Mouse (Mus musculus): ENCODE results near the gene Fgfr2.
A peak's percentile ranks its signal among the peaks of the same experiment; 100 is the strongest.

The Fgfr2 gene

DNA sequence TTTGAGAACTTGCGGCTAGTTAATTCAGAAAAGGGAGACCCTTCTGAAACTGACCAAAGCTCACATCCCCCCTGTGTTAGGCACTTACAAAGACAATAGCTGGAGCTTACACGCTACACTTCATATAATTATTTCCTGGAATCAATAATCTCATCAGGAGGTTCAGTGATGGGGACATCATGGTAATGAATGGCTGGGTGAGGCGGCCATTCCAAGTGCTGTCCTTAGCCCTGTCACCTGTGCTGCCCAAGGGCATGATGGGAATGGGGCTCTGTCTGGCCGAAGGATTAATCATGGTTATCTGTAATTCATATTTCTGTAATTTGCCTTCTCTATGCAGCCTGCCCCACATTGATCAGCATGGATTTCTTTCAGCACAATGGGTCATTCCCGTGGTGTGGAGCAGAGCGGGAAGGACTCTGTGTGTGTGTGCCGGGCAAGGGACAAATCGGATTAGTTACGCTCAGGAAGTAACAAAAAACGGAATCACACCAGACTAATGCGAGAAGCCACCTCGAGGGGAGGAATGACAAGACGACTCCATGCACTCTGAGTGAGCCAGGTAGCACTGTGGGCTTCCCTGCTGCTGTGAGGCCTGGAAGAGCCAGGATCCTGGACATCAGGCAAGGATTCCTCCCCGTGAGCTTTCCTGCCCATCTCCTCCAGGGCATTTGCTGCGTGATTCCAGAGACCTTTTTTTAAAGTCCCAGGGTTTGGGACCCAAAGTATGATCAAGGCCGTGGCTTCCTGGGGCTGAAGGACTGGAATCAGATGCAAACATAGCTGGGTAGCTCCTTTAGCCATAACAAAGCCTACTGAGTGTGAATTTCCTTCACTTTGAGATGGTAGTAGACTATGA, 1375.8 kb downstream of the Fgfr2 start:
- peak in 1 of 2 experiments; percentile 5 for DNase-seq

DNA sequence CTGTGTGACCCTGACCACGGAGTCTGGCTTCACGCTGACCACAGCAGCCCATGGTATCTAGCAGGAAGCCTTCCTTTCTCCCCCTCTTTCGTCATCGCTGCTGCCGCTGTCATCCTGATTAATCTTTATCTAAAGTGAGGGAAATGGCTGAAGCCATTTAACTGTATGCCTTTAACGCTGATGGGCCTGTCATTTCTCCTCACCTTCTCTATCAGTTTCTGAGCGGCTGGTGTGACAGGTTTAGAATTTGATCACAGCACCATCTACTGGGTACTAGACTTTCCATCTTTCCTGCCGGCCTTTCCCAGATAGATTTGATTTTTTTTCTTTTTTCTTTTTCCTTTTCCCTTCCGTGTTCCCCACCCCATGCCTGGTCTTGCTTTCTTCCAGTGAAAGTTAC, 1376.4 kb downstream of the Fgfr2 start:
- peak; percentile 32 to 46 for DNase-seq

DNA sequence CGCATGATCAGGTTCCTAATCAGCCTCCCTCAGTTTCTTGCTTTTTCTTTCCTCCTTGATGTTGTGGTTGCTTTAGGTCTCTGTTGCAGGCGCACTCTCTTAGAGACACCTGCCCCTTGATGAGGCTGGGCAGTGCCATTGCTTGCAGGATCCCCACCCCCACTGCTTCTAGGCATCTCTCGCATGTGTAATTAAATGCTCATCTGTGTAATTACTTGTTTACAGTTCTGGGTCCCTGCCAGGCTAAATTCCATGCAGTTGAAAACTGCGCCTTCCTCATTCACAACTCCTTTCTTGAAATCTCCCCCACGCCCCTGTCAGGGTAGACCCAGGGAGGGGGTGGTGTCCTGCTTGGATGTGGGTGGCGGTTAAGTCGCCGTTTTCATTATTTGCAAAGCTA, 1380.0 kb downstream of the Fgfr2 start:
- no peak for DNase-seq

DNA sequence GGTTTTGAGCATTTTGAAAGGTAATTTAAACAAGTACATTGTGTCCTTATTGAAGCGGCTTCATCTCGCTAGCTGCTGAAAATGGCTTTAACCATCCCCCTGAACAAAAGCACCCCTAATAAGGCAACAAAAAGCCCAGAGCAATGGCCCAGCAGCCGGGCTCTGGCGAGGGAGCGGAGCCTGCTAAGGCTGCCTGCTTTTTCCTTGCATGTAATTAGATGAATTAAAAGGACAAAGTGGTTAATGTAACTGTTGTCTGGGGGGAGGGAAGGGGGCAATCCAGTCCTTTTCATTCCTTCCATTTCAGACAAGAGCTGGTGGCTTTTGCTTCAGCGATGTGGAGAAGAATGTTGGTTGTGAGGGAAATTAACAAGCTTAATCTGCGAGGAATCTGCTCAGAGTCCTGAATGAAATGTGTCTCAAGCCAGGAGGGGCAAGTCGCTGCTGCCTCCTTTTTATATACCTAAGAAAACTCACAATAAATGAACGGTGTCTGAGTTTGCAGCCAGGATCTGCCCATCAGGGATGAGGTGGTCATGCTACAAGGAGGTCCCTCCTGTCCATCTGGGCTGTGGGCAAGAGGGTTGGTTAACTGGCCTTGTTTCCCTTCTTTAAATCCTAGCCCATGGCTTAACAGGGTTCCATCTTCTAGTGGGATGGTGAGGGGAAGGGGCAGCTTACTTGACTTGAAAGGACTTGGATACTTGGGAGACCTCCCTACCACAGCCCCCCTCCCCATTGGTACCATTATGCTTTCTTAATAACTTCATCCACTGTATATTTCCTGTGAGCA, 1400.2 kb downstream of the Fgfr2 start:
- DNase-seq, result no peak

DNA sequence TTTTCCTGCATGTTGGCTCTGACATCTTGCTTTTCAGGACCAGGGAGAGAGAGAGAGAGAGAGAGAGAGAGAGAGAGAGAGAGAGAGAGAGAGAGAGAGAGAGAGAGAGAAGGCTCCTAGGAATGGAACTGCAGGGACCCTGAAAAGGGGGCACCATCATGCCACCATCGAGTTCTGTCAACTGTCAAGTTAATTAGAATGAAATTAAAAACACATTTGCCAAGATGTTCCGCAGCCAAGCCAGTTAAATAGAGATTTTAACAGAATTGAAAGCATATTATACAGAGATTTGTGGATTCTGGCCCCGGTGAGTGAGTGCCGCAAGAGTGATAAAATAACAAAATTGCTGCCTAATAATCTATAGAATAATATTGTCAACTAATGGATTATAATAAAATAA, 1400.8 kb downstream of the Fgfr2 start:
- no peak for DNase-seq

DNA sequence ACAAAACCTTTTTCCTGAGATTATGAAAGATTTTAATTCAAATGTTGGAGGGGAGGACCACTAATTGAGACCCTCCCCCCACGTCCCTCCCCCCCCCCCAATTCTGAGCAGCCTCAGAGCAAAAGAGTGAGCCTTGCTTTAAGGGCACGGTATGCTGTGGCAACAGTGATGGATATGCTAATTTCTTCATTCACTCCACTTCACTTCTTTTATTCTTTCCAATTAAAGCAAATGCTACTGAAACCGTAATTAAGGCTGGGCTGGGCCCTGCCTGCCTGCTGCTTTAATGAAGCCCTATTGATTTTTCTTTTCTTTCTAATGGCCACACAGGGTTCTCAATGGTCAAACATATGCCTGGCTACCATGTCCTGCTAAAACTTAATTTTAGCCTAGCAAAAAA, 1404.9 kb downstream of the Fgfr2 start:
- no peak for DNase-seq

DNA sequence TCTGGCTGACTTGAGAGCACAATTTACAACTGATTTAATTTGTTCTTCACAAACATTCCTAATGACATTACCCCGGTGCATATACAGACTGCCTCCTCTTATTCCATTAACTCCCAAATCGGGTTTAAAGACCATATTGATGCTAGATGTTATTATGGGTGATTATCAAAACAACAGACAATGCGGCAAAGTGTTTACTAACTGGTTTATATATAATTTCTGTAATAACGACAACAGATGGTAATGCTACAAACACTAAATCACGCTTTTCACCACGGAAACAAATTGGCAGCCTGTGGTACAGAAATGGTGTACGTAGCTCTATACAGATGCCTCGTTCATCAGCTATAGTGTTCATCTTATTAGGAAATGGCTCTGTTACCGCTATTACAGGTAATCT, 1410.1 kb downstream of the Fgfr2 start:
- no peak for DNase-seq

DNA sequence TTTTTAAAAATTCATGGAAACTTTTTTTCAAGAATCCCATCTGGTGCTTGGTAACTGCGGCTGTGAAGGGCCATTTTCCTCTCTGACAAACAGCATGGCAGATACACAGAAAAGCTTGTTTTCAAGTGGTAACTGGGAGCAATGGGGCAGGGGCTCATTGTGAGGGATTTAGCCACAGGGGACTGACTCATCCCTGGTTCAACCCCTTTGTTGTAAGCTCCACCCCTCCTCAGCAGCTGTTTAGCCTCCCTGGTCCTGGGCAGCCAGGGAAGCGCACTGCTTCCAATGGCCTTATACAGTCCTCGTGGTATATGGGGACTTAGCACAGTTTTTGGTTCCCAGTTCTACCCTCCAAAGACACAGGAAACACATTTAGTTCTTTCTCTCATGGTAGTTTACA, 1426.3 kb downstream of the Fgfr2 start:
- no peak for DNase-seq

DNA sequence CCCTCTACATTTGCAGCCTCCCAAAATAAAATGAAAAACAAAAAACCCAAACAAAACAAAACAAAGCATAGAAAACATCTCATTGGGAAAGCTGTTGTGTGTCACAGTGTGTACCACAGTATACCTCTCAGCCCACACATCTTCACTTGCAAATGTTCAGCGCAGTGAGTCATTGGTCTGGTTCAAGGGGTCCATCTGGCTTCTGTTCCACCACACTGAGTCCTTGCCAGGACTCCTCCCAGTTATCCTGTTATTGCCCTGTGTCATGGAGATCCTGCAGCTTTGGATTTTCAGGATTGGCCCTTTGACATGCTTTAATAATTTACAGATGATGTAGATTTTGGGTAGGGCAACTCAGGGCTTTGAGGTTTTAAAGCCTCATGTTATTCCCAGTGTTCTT, 1435.8 kb downstream of the Fgfr2 start:
- DNase-seq, result peak in 1 of 2 experiments; percentile 6

DNA sequence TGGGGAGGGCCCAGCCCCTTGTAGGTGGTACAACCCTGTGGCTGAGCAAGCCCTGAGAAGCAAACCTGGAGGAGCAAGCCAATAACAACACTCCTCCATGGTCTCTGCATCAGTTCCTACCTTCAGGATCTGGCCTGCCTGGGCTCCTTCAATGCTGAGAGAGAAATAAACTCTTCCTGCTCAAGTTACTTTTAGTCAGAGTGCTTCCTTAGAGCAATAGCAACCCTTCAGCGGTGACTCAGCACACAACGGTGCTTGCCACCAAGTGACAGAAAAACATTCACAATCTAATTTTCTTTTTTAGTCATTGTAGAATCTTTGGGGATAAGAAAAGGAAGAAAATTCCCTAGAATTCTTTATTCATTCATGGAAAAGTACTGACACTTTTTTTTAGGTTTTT, 1446.0 kb downstream of the Fgfr2 start:
- DNase-seq, result no peak

DNA sequence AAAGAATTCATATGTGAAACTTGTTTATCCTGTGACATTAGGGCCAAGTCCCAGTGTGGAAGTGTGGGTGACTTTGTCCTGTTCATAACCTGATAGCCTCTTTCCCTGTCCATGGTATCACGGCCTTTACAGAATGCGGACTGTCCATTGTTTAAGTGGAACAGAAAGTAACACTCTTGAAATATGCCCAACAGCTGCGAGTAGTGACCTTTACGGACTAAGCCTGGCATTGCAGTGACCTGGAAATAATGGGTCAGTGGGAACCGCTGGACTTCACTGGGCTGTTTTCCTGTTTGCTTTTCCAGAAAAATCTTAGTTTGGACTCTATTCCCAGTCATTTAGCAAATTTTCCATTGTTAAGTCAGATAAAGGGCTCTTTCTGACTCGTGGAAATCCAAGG, 1452.6 kb downstream of the Fgfr2 start:
- no peak for DNase-seq

DNA sequence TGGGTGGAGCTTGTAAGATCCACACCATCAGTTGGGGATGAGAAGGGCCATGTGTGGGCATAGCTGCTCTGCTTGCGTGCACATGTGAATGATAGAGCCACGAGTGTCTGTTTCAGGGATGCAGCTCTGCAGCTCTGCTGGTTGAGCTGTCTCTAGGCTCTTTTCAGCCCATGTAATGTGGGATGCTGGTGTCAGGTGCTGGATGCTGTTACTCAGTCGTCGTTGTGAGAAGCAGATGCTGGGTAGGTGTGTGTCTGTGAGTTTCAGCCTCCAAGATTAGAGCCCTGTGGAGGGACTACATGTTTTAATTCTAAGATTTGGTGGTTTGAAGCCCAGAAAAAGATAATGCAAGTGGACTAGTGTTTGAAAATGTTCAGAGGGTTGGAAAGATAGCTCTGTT, 1453.8 kb downstream of the Fgfr2 start:
- DNase-seq, result no peak

DNA sequence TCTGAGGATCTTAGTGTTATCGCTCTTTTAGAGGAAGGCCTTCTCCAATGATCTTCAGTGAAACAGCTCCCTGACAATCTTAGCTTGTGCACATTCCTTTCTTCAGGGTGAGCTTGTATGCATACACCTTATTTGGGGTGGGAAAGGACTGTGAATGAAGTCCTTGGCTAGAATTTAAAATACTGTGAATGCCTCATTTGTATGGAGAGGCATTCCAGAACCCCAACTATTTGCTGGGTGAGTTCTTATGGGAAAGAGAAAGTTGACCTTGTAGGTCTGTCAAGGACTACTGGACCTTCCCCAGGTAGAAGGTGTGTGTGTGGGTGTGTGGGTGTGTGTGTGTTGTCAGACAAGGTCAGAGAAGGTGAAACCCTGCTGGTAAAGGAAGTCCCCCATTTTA, 1462.4 kb downstream of the Fgfr2 start:
- DNase-seq, result no peak

DNA sequence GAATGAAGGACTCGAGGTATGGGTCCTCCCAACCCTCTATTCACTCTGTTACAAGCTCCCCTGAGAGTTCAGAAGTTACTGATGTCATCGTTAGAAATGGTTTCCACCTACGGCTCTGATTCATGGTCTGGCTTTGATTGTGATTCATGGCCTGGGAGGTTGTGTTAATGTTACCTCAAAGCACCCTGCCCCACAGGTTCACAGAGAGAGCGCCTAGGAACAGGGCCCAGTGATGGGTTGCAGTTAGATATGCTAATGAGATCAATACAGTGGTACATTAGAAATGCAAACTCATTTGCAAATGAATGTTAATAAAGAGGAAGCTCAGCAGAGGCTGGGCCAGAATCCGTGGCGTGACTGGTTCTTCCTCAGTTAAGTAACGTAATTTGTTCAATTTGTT, 1467.1 kb downstream of the Fgfr2 start:
- DNase-seq, result no peak

DNA sequence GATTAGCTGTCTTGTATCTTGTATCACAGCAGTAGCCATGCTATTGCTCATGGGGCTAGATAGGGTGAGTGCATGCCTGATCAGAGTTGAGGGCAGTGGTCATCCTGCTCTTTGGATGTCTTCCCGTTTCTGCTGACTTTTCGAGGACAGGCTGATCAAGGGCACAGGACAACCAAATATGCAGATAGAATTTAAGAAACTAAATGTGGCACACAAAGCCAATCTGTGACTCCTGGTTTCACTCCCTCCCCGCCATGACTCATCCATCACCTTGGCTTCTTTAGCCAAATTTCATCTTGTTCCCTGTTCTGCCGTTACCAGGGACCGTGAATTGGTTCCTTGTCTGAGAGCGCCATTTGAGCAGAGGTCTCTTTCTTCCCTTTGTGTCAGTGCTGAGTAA, 1469.7 kb downstream of the Fgfr2 start:
- no peak for DNase-seq

DNA sequence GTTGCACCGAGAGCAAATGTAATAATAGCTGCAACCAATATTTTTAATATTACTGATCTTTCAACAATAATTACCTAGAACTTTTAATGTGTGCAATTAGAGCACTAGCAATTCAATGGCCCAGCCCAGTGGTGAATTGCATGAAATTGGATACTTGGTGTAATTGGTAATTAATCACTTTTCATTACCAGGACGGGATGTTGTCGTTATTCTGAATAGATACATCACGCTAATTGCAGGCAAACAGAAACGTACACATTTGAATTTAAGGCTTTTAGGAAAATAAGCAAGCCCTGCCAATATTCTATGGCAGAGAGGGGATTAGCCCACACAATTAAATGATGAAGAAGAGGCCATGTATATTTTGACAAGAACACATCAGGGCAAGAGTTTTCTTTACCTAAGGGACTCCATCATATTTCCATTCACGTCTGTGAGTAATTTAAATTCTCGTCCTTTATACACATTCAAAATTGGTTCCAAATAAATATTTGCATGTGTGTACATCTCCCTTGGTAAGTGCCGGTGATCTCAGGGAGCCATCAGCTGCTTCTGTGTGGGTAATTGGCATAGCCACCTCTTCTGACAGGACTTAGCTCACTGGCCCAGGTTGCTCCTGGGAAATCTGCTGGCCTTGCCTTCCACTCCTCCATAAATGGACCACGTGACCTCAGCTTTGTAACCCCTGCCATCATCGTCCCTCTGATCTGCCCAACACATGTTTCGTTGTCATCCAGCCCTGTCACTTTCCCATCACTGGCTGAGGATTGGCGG, 1471.0 kb downstream of the Fgfr2 start:
- no peak for DNase-seq

DNA sequence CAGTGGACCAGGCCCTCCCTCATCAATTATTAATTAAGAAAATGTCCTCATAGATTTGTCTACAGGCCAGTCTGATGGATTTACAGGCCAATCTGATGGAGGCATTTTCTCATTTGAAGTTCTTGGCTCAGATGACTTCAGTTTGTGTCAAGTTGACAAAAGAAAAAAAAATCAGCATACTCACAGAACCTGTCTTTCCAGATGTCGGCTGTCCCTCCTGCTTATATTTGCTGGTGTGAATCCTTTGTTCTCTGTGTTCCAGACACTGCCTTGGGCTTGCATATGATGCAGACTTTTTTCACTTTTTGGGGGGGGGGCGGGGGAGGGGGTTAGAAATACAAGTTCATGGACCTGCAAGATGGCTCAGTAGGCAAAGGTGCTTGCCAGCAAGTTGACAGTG, 1472.9 kb downstream of the Fgfr2 start:
- DNase-seq, result no peak

DNA sequence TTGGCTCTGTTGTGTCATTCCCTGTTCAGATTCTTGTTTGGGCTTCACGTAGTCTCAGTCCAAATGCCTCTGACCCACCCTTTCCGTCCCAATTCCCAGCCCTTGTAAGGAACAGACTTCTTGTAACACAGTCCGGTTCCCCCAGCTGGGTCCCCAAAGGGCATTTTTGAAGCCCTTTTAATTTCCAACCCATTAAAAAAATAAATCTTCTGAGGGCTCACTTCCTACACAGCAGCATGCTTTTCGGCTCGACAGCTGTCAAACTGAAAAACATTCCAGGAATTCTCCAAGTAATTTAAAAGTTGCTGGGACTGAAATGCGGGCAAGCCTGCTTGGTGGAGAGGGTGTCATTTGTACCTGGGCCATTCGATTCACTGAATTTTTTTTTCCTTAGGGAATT, 1474.9 kb downstream of the Fgfr2 start:
- DNase-seq, result no peak

DNA sequence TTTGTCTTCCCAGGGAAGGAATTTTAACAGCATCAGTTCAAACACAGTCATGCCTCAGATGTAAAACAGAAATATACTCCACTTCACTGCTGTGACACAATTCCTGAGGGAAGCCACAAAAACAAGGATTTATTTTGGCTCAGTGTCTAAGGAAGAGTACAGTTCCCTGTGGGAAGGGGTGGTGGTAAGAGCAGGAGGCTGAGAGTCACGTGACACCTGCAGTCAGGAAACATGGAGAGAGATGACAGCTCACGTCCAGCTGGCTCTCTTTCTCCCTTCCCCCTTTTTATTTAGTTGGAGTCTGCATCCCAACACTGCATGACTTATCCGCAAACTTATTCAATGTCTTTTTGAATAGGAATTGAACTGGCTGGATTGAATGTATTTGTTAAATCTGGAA, 1475.6 kb downstream of the Fgfr2 start:
- DNase-seq, result no peak

DNA sequence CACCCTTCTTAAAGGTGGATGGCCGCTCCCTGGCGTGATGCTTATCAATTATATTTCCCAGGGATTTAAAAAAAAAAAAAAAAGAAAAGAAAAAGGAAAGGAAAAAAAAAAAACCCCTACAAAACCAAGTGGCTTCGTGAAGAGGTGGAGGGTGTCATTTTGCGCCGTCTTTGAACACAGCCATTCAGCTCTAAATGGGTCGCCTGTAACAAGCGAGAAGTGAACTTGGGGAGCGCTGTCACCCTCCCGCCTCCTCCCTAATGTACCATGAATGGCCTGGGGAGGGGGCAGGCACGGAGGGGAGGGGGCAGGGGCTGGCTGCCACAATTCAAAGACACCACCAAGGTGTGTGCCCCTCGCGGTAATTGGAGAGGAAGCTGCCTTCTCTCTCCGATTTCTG, 1478.6 kb downstream of the Fgfr2 start:
- no peak for DNase-seq

DNA sequence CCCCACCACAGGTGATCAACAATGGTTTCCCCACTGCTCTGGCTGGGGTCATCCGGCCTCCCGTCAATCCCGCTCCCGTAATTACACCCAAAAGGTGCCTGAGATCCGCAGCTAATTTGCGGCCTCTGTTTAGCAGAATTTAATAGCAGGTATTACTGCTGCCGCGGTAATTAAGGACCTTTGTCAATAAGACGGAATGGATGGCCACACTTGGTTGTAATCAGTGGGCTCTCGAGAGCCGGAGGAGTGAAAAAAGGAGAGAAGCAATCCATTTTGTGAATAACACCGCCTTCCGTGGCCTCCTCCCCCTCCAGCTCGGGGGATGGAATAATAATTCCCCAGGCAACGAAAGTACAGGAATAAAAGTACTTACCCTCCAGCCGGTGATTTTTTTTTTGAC, 1479.1 kb downstream of the Fgfr2 start:
- no peak for DNase-seq

DNA sequence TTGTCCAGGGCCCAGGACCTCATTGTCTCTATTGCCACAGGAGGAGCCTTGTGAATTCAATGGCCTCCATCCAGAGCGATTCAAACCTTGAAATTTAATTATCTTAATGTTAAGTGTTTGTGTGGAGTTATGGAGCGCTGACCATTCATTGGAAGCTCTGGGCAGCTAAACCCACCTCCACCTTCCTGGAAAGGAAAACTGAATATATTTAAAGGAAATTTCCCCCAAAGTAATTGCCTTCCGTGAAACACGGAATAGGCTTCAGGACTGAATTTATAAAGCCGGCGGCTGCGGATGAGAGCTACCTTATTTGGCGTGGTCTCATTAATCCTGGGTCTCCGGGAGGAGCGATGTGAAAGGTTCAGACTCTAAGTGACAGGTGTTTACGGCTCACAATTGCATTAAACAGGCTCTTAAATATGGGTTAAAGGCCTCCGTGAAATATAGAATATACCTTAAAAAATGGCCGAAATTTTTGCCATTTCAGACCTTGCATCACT, 1479.8 kb downstream of the Fgfr2 start:
- no peak for DNase-seq

DNA sequence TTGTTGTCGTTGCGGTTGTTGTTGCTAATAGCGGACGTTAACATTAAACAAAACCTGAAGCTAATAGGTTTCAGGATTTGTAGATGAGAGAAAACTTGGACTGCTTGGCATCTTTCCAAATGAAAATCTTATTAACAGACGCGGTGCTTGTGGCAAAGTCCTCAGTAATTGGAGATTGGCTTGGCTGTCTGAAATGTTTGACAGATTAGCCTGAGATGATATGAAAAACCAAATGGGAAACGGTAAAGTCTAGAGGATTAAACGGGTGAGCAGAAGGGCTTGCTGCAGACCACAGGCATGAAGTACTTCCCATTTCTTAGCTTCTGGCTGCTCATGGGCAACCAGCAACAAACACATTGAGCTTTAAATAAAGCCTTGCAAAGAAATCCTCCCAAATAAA, 1493.6 kb downstream of the Fgfr2 start:
- no peak for DNase-seq
